ENCODE assay signal across 9 mouse cellular contexts in the genomic region with DNA sequence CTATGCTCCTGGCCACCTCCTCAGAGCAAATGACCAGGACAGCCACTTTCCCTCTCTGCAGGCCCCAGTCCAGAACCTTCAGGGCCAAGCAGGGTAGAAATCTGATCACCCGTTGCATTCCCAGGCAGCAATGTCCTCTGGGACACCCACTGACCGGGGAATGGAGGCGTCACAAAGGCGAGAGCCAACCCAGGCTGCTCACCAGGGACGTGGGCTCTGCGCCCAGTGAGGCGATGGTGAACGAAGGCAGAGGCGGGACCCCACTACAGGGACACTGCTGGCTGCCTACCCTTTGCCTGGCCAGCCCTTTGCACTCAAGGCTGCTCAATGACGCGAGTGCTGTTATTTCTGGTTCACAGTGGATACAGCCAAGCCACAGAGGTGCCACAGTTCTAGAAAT. TPM values are rescaled to one million over a fixed set of nuclear protein-coding genes. Genes with fewer than 3 reads are reported as not detected.
A peak's percentile ranks its signal among the peaks of the same experiment; 100 is the strongest.
DNase-seq lines count a peak whose midpoint lies in the region; ATAC-seq and TF ChIP-seq lines count a peak whose summit lies in the region.
"Had no signal": no experiment of that assay in that cellular context is flagged by ENCODE, and none has a peak within 500 bp of the region (broad histone marks: within the 10 kb centered on the region; RNA-seq: fewer than 3 reads in every experiment).

No protein-coding gene starts in this region.

- peaks cover 93% of the 10 kb centered on the region for H3K4me1 ChIP-seq in kidney, embryonic 15.5 days

- intact Hi-C loops in left cerebral cortex, adult 2 months (cut with DNase I) = no loop called here

- peak overlapping the region; percentile 75 for H3K27ac ChIP-seq in kidney, embryonic 15.5 days
- no peak overlapping the region for H3K27ac ChIP-seq in left cerebral cortex, adult 2 months
- H3K27ac ChIP-seq: forebrain, embryonic 15.5 days had no signal

- TF ChIP-seq CTCF in C2C12 (IDR thresholded peaks at IDR 0.05; ENCODE audit: control insufficient read depth, insufficient read depth, insufficient read length) = no peak
- TF ChIP-seq CTCF in left cerebral cortex, adult 2 months (IDR thresholded peaks at IDR 0.05) = no peak

- H3K79me3 ChIP-seq in C2C12 (ENCODE audit: low read depth) = no peaks in the 10 kb centered on the region

- H3ac ChIP-seq in C2C12 (ENCODE audit: control insufficient read depth, insufficient read length, low read depth) = peak overlapping the region; percentile 10

- no peaks in the 10 kb centered on the region for H3K9me3 ChIP-seq in kidney, embryonic 15.5 days (replicated peaks)
- H3K9me3 ChIP-seq: forebrain, embryonic 15.5 days had no signal

- no peak overlapping the region for H3K4me2 ChIP-seq in kidney, embryonic 15.5 days
- H3K4me2 ChIP-seq: forebrain, embryonic 15.5 days had no signal

- no peak overlapping the region for H3K9ac ChIP-seq in kidney, embryonic 15.5 days
- H3K9ac ChIP-seq: forebrain, embryonic 15.5 days had no signal

- H3K27me3 ChIP-seq in C2C12 (ENCODE audit: control insufficient read depth, insufficient read depth, insufficient read length) = no peaks in the 10 kb centered on the region
- no peaks in the 10 kb centered on the region for H3K27me3 ChIP-seq in kidney, embryonic 15.5 days
- H3K27me3 ChIP-seq: forebrain, embryonic 15.5 days had no signal

- no peak for ATAC-seq in cerebellum, adult (ENCODE audit: insufficient number of reproducible peaks, low FRiP score, low TSS enrichment)
- 0 out of 2 replicates have a peak, but pooled peaks have one; percentile 7 for ATAC-seq in kidney, embryonic 15.5 days (replicated peaks; ENCODE audit: low FRiP score)
- ATAC-seq: forebrain, embryonic 15.5 days had no signal

- WGBS in kidney, embryonic 15.5 days = 40% methylated on average over 11 of the region's 11 CpGs

- H3K4me3 ChIP-seq in C2C12 (ENCODE audit: insufficient read depth, poor library complexity, severe bottlenecking) = no peak overlapping the region
- no peak overlapping the region for H3K4me3 ChIP-seq in kidney, embryonic 15.5 days (replicated peaks)
- no peak overlapping the region for H3K4me3 ChIP-seq in left cerebral cortex, adult 2 months
- H3K4me3 ChIP-seq: forebrain, embryonic 15.5 days had no signal

- DNase-seq in cerebellum, adult 9-11 months = peak; percentile 55
- peak; percentile 68 for DNase-seq in heart, adult 8-10 months (ENCODE audit: low spot score)
- no peak for DNase-seq in spleen, postnatal 10 days (ENCODE audit: low spot score in 2 of 2)
- no peak for DNase-seq in urinary bladder, adult 2 months (ENCODE audit: low spot score)
- DNase-seq in left cerebral cortex, adult 2 months (ENCODE audit: extremely low spot score in 1 of 2, low spot score in 2 of 2) = no peak

- H3K79me2 ChIP-seq in C2C12 (ENCODE audit: control insufficient read depth, insufficient read depth) = no peaks in the 10 kb centered on the region

- H3K36me3 ChIP-seq in C2C12 (ENCODE audit: control insufficient read depth, insufficient read depth) = no peaks in the 10 kb centered on the region
- H3K36me3 ChIP-seq in kidney, embryonic 15.5 days = no peaks in the 10 kb centered on the region
- H3K36me3 ChIP-seq: forebrain, embryonic 15.5 days had no signal

TF ChIP-seq in C2C12, 6 proteins besides CTCF, POLR2A, EP300 and RAD21:
- no peak for TF ChIP-seq CEBPB (IDR thresholded peaks at IDR 0.05; ENCODE audit: low read depth)
- TF ChIP-seq MYOD1 (IDR thresholded peaks at IDR 0.05; ENCODE audit: control insufficient read depth, insufficient read length, low read depth) = no peak
- TF ChIP-seq FOSL1 (IDR thresholded peaks at IDR 0.05; ENCODE audit: insufficient read depth, low read length, poor library complexity, severe bottlenecking) = no peak
- TF ChIP-seq MYOG (IDR thresholded peaks at IDR 0.05; ENCODE audit: control insufficient read depth, extremely low read depth, insufficient read length) = no peak
- TF ChIP-seq USF1 (IDR thresholded peaks at IDR 0.05; ENCODE audit: low read depth) = no peak
- no peak for TF ChIP-seq MAX (IDR thresholded peaks at IDR 0.05)

RNA-seq across cellular contexts. Expression of gene Prdm11, which starts 13.3 kb away (rescaled TPM):
- 2.7 TPM for polyA plus RNA-seq in C2C12 (2012; fragmentation: generic; extraction: Trizol)
- total RNA-seq in heart, adult 8-10 months (2022) = 10 to 100 TPM in 2 of 4 experiments, 1 to 10 TPM in 2; 5.7 to 10.5 (median 9.3) TPM
- polyA plus RNA-seq in kidney, embryonic 15.5 days (2015; fragmentation: Nextera tagmentation; extraction: Ambion mirVana) = 5.5 and 7.1 TPM in 2 replicates
- polyA plus RNA-seq in urinary bladder, adult 2 months (2012; rRNA removed) = 4.6 and 5.8 TPM in 2 replicates
- 10 to 100 TPM; 24.7 to 24.8 TPM for total RNA-seq in left cerebral cortex, adult 2 months (2021)

Comparison
In these comparisons a context has a peak if more than half of its experiments do, and no peak if none do; other contexts are left out.
1. DNase-seq: peak in cerebellum, adult 9-11 months (single experiment) and heart, adult 8-10 months (single experiment); none in spleen, postnatal 10 days (0 of 2), urinary bladder, adult 2 months (single experiment) and left cerebral cortex, adult 2 months (0 of 2).